Mouse (Mus musculus): ENCODE results near the gene Olfr385.

Olfr385 gene

GRCm38 (mm10) chr11:73592908-73593307 lies at the start of gene Olfr385:
TSS of gene Olfr385 (minus strand) at chr11:73593008.

GRCm38 (mm10) chr11:73598294-73598693 lies 5.5 kb upstream of the Olfr385 start, which contains the start of gene Olfr384:
TSS of gene Olfr384 (plus strand) at chr11:73598594.

GRCm38 (mm10) chr11:73583188-73583587 lies 9.6 kb downstream of the Olfr385 start:
- WGBS: 84% methylated on average over 1 of the region's 1 CpGs

Measured in cerebral cortex, adult 2 months (tissue).